Mouse (Mus musculus) layer of hippocampus, adult 18-20 months (tissue): ENCODE measurements around the gene Slc17a5. TPM values are rescaled to one million over a fixed set of nuclear protein-coding genes. Genes with fewer than 3 reads are reported as not detected.

Source experiments
- DNase-seq, 2 experiments: peaks; one replicate each; pipeline ENCODE4 v3.0.0; 2022; ENCODE audit warnings: low spot score in 2 of 2
- long read RNA-seq: library from polyadenylated mRNA; stranded (forward); transcript quantifications from one replicate; pipeline ENCODE4 v2.0.0, GENCODE M21; 2021
- total RNA-seq, 2 experiments: library from RNA; stranded (reverse); gene quantifications; 2 replicates each; pipeline ENCODE4 v1.2.3; 2021

Gene Slc17a5
- total RNA-seq, result 10 to 100 TPM; 20.4 to 21.4 TPM
- long read RNA-seq, transcript Slc17a5-201 (11 exons, 3,236 nt), result major isoform, 21 of 32 reads
- long read RNA-seq, partial matches to known transcripts, result 1 of 32 reads
- long read RNA-seq, other reads (novel, unspliced or antisense), result 10 of 32 reads

GRCm38 (mm10) chr9:78587914-78588313 lies at the start of gene Slc17a5:
Gene Slc17a5, minus strand, starts transcription at chr9:78588041.
- DNase-seq, result peak; percentile 85 to 94

DNA sequence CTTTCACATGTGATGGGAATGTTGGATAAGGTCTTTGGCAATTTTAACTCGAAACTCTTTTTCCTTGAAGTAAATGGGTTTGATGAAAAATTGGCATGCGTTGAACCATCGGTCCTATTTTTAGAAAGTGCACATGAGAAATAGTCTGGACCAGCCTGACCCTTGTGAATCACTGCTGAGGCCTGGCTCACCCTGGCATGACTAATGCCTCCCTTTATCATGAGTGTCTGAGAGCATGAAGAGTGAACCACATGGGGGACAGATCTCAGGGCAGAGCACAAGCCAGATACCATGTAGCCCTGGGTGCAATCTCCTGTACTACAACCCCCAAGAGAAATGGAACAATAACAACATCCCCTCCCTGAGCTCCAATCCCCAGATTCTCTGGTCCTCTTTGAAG lies 46.1 kb upstream of the Slc17a5 start:
- DNase-seq, result no peak

DNA sequence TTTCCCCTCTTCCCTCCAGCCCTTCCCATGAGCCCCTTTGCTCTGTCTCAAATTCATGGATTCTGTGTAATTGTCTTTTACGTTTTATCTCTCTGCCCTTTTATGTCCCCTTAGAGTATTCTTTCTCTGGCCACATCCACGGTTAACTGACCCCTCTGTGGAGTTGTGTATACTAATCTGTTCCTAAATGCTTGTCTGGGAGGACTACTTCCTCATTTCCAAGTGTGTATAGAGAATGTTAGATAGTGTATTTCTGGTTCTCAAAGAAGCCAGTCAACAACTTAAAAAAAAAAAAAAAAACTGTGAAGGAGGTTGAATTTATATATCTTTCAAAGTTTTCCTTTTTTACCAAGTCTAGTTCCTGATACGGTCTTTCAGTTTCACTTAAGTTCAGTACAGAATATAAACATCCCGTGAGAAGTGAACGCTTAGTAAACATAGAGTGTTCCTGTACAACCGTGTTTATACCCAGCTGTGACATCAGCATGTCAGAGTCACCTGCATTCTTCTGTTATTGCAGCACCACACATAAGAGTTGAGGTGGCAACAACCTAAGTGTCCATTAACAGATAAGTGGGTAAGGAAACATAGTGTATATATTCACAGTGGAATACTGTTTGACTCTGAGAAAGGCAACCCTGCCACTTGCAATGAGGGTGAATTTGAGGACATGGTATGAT lies 44.1 kb upstream of the Slc17a5 start:
- no peak for DNase-seq

- no peak for DNase-seq
These were observed 42.1 kb upstream of the Slc17a5 start for GRCm38 (mm10) chr9:78629991-78630390.

DNA sequence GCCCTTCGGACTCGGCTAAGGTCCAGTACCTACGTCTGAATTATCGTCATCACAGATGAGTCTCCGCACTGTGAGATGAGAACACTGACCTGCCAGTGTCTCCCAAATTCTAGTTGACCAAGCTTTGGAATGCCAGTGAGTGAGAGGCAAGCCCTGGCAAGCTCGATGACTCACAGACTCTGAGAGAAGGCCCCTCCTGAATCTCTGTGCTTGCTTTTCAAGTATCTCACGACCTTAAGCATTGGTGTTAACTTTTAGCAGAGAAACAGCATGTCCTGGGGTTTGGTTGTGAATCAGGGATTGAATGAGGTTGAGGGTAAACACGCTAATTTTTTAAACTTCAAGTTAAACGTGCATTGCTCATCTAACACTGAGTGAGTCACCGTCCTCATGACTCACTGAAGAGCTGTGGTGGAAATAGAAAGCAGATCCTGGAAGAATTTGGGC lies 35.5 kb upstream of the Slc17a5 start:
- peak in 1 of 2 experiments; percentile 28 for DNase-seq

DNA sequence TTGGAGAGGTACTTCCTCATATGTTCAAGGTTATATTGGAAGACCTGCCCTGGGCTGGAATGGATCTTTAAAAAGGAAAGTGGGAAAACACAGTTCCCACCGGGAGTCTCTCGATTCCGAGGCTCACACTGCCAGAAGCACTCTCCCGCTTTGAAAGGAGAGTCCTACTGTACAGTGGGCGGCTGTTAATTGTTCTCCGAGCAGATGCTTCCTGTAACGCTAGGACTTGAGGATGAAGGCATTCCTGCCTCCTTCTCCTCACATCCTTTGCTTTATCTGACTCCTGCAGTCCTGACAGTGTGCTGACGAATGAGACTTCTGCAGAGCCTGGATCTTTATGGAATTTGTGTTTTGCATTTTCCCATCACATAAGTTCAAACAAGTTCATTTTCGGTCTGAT lies 31.4 kb upstream of the Slc17a5 start:
- DNase-seq, result no peak

GRCm38 (mm10) chr9:78615401-78616021 lies 27.7 kb upstream of the Slc17a5 start, which contains the start of gene Cd109:
Gene Cd109, plus strand, starts transcription at chr9:78615546.
- no peak for DNase-seq

DNA sequence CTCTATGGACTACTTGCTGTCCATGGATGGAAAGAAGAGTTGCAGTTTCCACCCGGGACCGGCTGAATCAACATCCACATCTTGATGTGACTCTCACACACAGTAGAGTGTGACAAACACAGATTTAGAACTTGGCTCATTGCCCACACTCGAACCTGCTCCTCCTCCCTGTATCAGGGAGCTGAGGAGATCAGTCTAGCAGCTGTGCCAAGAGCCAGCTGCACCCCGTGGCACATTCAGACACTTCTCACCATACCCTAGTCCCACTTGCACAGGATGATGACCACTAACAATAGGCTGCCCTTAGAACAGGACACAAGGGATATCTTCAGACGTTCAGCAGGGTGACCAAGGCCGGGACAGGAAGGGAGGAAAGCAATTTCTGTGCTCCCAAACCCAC lies 26.4 kb upstream of the Slc17a5 start:
- no peak for DNase-seq

DNA sequence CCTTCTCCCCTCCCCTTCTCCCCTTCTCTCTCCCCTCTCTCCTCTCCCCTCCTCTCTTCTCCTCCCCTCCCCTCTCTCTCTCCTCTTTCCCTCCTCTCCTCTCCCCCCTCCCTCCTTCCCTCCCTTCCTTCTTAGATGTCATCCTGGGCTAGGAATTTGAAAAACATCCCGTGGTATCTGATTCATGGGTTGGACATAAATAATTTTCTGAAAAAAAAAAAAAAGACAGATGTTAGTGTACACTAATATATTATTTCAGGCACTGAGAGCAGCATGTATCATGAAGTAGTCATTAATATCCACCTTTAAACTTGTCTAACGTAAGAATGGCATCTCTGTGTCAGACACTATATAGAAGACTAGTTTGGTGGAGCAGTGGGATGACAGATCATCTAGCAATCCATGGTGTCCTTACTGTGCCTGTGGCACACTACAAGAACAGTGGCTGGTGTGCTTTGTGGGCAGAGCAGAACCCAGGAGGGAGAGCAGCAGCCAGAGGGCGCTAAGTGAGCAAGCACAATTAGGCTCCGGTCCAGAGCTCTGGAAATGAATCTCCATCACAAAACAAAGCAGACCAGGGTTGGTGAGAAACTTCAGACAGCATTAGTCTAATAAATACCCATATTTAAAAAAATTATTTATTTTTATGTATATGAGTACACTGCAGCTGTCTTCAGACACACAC lies 13.3 kb upstream of the Slc17a5 start:
- DNase-seq, result peak in 1 of 2 experiments; percentile 45

GRCm38 (mm10) chr9:78599927-78600326 lies 12.1 kb upstream of the Slc17a5 start:
- DNase-seq, result no peak

DNA sequence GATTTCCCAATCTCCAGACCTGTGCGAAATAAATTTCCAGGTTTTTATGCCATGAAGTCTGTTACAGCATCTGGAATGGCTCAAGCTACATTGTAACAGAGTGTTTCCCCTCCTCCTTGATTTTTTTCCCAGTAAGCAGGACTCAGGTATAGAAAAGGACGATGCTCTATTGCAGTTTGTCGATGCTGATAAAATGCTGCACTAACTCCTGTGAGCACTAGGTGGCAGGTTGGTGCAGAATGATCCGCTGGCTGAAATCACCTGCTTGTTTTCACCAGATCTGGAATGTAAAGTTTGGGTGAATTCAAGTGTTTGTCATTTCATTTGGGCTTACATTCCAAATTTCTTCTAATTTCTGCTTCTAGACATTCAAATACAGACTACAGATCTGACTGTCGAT lies 9.0 kb upstream of the Slc17a5 start:
- peak in 1 of 2 experiments; percentile 72 for DNase-seq

DNA sequence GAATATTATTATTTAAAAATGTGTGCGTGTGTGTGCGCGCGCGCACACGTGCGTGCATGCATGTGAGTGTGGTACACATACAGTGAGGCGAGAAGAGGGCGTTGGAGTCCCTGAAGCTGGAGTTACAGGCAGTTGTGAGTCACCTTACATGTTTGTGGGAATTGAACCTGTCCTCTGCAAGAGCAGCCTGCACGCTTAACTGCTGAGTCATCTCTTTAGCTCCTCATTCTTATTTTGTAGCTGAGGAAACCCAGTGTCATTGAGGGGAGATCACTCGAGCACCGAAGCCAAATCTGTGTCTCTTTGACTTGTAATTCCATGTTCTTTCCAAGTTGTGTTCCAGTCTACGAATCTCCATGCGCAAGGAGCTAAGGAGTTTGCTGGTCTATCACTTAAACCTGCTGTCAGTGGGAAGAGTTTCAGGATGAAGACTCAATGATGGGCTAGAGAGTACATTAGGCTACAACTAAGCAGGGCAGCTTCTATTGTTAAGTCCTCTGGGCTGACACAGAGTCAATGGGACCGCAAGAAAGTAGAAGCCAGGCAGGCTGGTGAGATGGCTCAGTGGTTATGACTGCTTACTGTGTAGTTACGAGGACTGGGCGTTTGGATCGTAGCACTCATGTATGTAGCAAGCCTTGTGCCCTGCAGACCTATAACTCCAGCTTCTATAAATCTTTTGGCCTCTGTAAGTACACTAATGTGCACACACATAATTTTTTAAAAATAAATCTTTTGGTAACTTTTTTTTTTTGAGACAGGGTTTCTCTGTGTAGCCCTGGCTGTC lies 8.1 kb upstream of the Slc17a5 start:
- no peak for DNase-seq

DNA sequence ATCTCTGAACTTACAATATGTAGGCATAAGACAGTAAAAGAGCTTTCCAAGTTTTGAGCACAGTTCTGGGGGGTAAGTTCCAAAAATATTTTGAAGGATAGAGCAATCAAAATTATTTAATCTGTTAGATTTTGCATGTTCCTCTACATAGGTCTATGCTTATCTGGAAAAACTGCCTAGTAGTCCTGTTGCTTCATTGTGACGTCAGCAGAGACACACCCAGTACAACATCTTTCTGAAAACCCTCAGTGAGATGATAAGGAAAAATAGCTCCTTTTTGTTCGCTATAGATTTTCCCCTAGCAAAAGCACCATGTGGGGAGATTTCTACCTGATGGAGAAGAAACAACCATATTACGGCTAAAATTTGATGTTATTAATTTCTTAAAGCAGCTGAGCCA lies 7.4 kb upstream of the Slc17a5 start:
- no peak for DNase-seq

DNA sequence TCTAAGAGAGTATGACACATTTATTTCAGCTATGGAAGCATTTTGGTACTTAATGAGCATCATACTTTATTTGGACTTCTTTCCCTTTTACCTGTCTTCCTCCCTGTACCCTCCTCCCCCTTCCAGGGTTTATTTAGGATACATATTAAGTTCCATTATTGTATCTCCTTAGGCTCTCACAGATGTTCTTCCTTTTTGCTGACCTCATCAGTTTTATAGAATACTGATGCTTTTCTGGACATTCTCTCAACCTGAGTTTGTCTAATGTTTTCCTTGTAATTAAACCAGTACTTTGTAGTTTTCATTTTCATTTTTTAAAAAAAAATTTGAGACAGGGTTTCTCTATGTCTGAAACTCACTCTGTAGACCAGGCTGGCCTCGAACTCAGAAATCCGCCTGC lies 2.6 kb upstream of the Slc17a5 start:
- no peak for DNase-seq

GRCm38 (mm10) chr9:78588411-78589033 lies 681 bp upstream of the Slc17a5 start:
- DNase-seq, result no peak

DNA sequence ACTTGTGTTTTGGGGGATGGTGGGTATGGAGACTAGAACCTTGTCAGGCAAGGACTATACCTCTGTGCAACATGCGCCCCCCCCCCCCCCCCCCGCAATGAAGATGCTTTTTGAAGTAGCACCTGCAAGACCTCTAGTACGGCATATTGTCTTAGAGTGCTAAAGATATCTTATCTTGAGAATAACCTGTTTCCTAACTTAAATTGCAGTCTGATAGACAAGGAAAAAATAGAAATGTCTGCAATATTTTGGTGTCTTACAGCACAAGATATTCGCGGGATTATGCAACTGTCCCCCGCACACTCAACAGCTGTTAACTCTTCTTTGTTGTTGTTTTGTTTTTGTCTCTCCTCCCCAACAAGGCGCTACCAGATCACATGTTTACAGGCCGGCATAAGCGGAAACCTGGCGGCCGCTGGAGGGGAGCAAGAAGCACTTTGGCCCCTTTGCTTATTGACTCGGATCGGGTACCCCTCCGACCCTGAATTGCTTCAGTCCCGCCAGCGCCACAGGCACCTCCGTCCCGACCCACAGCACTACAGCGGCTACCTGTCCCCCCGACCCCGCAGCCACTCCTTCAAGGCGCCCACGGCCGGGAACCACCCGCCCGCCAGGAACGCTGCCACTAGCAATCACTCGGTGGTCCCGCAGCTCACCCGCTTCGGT lies 490 bp downstream of the Slc17a5 start:
- peak in 1 of 2 experiments; percentile 39 for DNase-seq

- DNase-seq, result no peak
These were observed 8.0 kb downstream of the Slc17a5 start for GRCm38 (mm10) chr9:78579644-78580396.

- no peak for DNase-seq
These were observed 9.0 kb downstream of the Slc17a5 start for GRCm38 (mm10) chr9:78578824-78579223.

GRCm38 (mm10) chr9:78576466-78576865 lies 11.4 kb downstream of the Slc17a5 start:
- DNase-seq, result no peak
